Mouse (Mus musculus) small intestine, adult 2 months (tissue): ENCODE results near the gene Lpp.

Experiments
- CTCF ChIP-seq: fragments of 200-500 bp; IDR thresholded peaks from 2 replicates; pipeline ENCODE4 v1.5.1; 2012; ENCODE audit warnings: low read depth, mild to moderate bottlenecking, control low read depth, inconsistent platforms, low read length, moderate library complexity, mixed read lengths; ENCODE audit not compliant: insufficient replicate concordance, insufficient read length; ENCODE audit errors: extremely low read depth
- POLR2A ChIP-seq: fragments of 200-500 bp; IDR thresholded peaks from 2 replicates; pipeline ENCODE4 v1.6.1; 2012; ENCODE audit warnings: low read depth, mild to moderate bottlenecking, control low read depth, inconsistent platforms, low read length, moderate library complexity

DNA sequence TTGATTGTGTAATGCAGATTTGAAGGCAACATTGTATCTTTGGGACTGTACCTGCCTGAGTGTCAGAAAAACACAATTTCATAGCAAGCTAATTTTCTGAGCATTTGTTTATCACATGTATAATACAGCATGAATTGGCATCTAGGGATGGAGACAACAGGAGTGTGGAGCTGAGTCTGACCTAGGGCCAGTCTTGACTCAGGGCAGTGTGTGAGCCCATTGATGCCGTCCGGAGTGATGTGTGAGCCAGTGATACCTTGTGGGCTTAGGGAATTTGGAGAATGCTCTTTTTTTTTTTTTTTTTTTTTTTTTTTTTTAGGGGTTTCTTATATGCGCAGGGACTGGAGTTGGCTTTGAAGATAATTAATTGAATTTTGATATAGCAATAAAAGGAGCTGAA is 174.3 kb downstream of the Lpp start:
- TF ChIP-seq CTCF, result no peak
- no peak for TF ChIP-seq POLR2A
